Mouse (Mus musculus): ENCODE measurements around the gene Tmbim6. TPM values are rescaled to one million over a fixed set of nuclear protein-coding genes. Genes with fewer than 3 reads are reported as not detected.

Gene Tmbim6
- total and polyA plus RNA-seq, 3 experiments, result 207 to 334 (median 253) TPM

DNA sequence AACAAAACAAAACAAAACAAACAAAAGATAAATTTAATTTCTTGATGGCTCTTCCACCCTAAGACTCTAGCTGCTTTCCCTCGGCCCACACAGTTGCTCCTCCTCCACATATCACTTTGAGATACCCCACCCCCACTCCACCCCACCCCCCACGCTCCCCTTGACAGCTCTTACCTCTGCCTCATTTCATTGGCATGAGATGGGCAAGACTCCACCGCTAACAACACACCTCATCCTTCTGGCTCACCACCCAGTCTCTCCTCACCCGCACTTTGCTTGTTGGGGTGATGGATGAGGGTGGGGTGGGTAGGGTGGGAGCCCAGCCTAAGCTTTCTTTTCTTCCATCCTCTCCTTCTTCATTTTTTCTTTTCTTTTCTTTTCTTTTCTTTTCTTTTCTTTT lies 24.3 kb downstream of the Tmbim6 start:
- no peaks in the 10 kb centered on the region for H3K79me2 ChIP-seq (replicated peaks; ENCODE audit: control insufficient read depth, insufficient read depth, low read length)
- no peaks in the 10 kb centered on the region for H3K36me3 ChIP-seq (ENCODE audit: control insufficient read depth, insufficient read depth, low read length)
- no peak overlapping the region for H3K9ac ChIP-seq (ENCODE audit: low read depth, low read length)
- H3K4me1 ChIP-seq (ENCODE audit: control insufficient read depth, insufficient read depth, low read length), result peaks cover 10% of the 10 kb centered on the region
- no peak for DNase-seq
- TF ChIP-seq EP300 (IDR thresholded peaks at IDR 0.05; ENCODE audit: insufficient read depth, low read depth, low read length) (no peak), CTCF (IDR thresholded peaks at IDR 0.05) (no peak), POLR2A (IDR thresholded peaks at IDR 0.05; ENCODE audit: insufficient read depth, low read depth, low read length) (no peak)
- H3K27ac ChIP-seq, result peak overlapping the region; percentile 28; the same call in 1 of the 2 replicates
- intact Hi-C loops (cut with DNase I), result loop anchor here (1.0 kb wide), 1 partner anchor 54 kb away; no protein-coding TSS in a partner anchor
- H3K4me3 ChIP-seq, result no peak overlapping the region
- no peaks in the 10 kb centered on the region for H3K27me3 ChIP-seq (ENCODE audit: control insufficient read depth, insufficient read depth, low read length)
- WGBS, result 20% methylated on average over 4 of the region's 4 CpGs

- H3K36me3 ChIP-seq (ENCODE audit: control insufficient read depth, insufficient read depth, low read length), result no peaks in the 10 kb centered on the region
Observed at GRCm38 (mm10) chr15:99417692-99418271, 25.1 kb downstream of the Tmbim6 start.

DNA sequence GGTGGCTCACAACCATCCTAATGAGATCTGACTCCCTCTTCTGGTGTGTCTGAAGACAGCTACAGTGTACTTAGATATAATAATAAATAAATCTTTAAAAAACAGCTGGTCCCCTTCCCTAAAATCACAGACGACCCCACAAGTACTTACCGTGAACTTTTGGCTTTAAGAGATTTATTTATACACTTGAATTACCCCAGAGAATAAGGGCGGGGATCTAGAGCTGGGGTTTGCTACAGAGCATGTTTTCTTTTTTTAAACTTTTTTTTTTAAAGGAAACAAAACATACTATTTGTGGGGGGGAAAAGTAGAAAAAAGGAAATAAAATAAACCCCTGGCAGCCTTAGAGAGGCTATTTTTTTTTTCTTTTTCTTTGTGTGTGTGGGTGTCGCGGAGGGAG lies 27.4 kb downstream of the Tmbim6 start:
- H3K79me2 ChIP-seq (replicated peaks; ENCODE audit: control insufficient read depth, insufficient read depth, low read length), result no peaks in the 10 kb centered on the region
- H3K4me1 ChIP-seq (ENCODE audit: control insufficient read depth, insufficient read depth, low read length), result peaks cover 10% of the 10 kb centered on the region
- peak overlapping the region; percentile 94 for H3K27ac ChIP-seq
- no peak for DNase-seq
- intact Hi-C loops (cut with DNase I), result loop anchor here (2.0 kb wide), 1 partner anchor 37 kb away; the partner anchor contains the start of gene Nckap5l
- 30% methylated on average over 5 of the region's 5 CpGs for WGBS
- H3K27me3 ChIP-seq (ENCODE audit: control insufficient read depth, insufficient read depth, low read length), result no peaks in the 10 kb centered on the region
- no peak overlapping the region for H3K9ac ChIP-seq (ENCODE audit: low read depth, low read length)
- TF ChIP-seq POLR2A (IDR thresholded peaks at IDR 0.05; ENCODE audit: insufficient read depth, low read depth, low read length) (no peak), CTCF (IDR thresholded peaks at IDR 0.05) (peak; percentile 24)
- H3K4me3 ChIP-seq, result no peak overlapping the region
- no peaks in the 10 kb centered on the region for H3K36me3 ChIP-seq (ENCODE audit: control insufficient read depth, insufficient read depth, low read length)

More at GRCm38 (mm10) chr15:99417692-99418271, 25.1 kb downstream of the Tmbim6 start:
- 38% methylated on average over 17 of the region's 17 CpGs for WGBS
- DNase-seq, result no peak
- Histone ChIP-seq H3K27me3 (ENCODE audit: control insufficient read depth, insufficient read depth, low read length) (no peaks in the 10 kb centered on the region), H3K79me2 (replicated peaks; ENCODE audit: control insufficient read depth, insufficient read depth, low read length) (no peaks in the 10 kb centered on the region), H3K4me1 (ENCODE audit: control insufficient read depth, insufficient read depth, low read length) (peaks cover 10% of the 10 kb centered on the region), H3K4me3 (no peak overlapping the region), H3K9ac (ENCODE audit: low read depth, low read length) (no peak overlapping the region), H3K27ac (no peak overlapping the region)
- no peak for TF ChIP-seq POLR2A (IDR thresholded peaks at IDR 0.05; ENCODE audit: insufficient read depth, low read depth, low read length)
- intact Hi-C loops (cut with DNase I), result no loop called here

DNA sequence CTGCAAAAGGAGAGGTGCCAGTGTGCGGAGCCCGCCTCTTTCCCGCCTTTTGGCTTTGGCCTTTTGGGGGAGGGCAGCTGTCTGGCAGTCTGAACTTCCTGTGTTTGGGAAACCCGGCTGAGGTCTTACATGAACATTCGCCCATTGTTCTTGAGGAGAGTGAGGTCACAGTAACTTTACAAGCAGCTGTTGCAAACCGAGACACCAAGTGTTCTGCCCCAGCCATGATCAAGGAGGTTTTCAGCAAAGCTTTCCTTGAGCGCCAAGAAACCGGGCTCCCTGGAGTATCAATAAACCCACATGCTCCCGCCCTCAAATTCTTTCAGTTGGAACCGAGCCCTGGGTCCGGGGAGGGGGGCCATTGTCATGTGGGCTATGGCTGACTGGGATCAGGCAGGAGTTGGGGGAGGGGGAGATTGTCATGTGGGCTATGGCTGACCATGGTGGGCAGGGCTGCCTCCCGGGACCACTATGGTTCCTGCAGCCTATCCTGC lies 27.9 kb downstream of the Tmbim6 start:
- TF ChIP-seq EP300 (IDR thresholded peaks at IDR 0.05; ENCODE audit: insufficient read depth, low read depth, low read length) (peak; percentile 73; the same call in 1 of the 2 replicates), POLR2A (IDR thresholded peaks at IDR 0.05; ENCODE audit: insufficient read depth, low read depth, low read length) (peak; percentile 49; the same call in 1 of the 2 replicates), CTCF (IDR thresholded peaks at IDR 0.05) (no peak)
- no peaks in the 10 kb centered on the region for H3K27me3 ChIP-seq (ENCODE audit: control insufficient read depth, insufficient read depth, low read length)
- peak overlapping the region; percentile 94 for H3K27ac ChIP-seq
- no peaks in the 10 kb centered on the region for H3K79me2 ChIP-seq (replicated peaks; ENCODE audit: control insufficient read depth, insufficient read depth, low read length)
- DNase-seq, result peak; percentile 84 to 86
- 0 out of 2 replicates have a peak overlapping the region, but pooled peaks have one; percentile 5 for H3K9ac ChIP-seq (ENCODE audit: low read depth, low read length)
- H3K36me3 ChIP-seq (ENCODE audit: control insufficient read depth, insufficient read depth, low read length), result no peaks in the 10 kb centered on the region
- H3K4me3 ChIP-seq, result peak overlapping the region; percentile 6; the same call in 1 of the 2 replicates
- H3K4me1 ChIP-seq (ENCODE audit: control insufficient read depth, insufficient read depth, low read length), result peaks cover 10% of the 10 kb centered on the region
- intact Hi-C loops (cut with DNase I), result loop anchor here (2.0 kb wide), 1 partner anchor 36 kb away; the partner anchor contains the start of gene Nckap5l
- 16% methylated on average over 12 of the region's 12 CpGs for WGBS

DNA sequence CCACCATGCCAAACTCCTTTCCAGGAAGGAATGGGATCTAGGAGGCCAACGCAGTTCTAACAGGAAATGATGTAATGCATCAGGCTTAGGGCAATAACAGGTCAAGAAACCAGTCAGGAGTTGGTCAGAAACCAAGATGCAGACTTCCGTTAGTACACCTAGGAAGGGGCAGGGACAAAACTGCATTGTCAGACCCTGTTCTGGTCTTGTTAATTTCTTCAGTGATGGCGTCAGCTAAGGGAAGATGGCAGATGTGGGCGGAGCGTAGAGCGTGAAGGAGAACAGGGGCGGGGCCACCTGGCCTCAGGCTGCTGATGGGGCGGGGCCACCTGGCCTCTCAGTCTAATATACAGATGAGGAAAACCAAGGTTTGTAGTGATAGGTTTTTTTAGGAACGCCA lies 28.5 kb downstream of the Tmbim6 start:
- no peak for TF ChIP-seq CTCF (IDR thresholded peaks at IDR 0.05)
- TF ChIP-seq EP300 (IDR thresholded peaks at IDR 0.05; ENCODE audit: insufficient read depth, low read depth, low read length), result no peak
- TF ChIP-seq POLR2A (IDR thresholded peaks at IDR 0.05; ENCODE audit: insufficient read depth, low read depth, low read length), result no peak
- Histone ChIP-seq H3K36me3 (ENCODE audit: control insufficient read depth, insufficient read depth, low read length) (no peaks in the 10 kb centered on the region), H3K79me2 (replicated peaks; ENCODE audit: control insufficient read depth, insufficient read depth, low read length) (no peaks in the 10 kb centered on the region), H3K27me3 (ENCODE audit: control insufficient read depth, insufficient read depth, low read length) (no peaks in the 10 kb centered on the region), H3K27ac (peak overlapping the region; percentile 94), H3K9ac (ENCODE audit: low read depth, low read length) (no peak overlapping the region), H3K4me1 (ENCODE audit: control insufficient read depth, insufficient read depth, low read length) (peaks cover 10% of the 10 kb centered on the region), H3K4me3 (no peak overlapping the region; the same call in 1 of the 2 replicates)
- intact Hi-C loops (cut with DNase I), result loop anchor here (2.0 kb wide), 1 partner anchor 36 kb away; the partner anchor contains the start of gene Nckap5l
- WGBS, result 42% methylated on average over 9 of the region's 9 CpGs
- DNase-seq, result peak in 1 of 2 experiments; percentile 48

DNA sequence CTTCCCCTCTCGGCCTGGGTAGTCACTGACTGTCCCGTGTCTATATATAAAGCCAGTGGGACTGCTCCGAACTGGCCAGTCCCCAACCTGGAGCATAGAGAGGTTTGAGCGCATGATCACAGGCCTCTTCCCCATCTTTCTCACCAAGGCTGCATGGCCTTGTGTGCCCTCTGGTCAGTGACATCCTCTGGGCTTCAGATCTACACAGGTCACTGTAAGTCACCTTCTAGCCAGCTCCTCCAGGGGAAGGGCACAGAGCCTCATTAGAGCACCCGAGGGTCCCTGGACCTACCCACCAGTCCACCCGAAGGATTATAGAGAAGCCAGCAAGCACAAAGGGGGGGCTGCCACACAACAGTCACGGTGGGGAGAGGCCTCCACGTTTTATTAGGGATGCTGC lies 29.0 kb downstream of the Tmbim6 start:
- TF ChIP-seq CTCF (IDR thresholded peaks at IDR 0.05), result no peak
- TF ChIP-seq POLR2A (IDR thresholded peaks at IDR 0.05; ENCODE audit: insufficient read depth, low read depth, low read length), result no peak
- TF ChIP-seq EP300 (IDR thresholded peaks at IDR 0.05; ENCODE audit: insufficient read depth, low read depth, low read length), result no peak
- H3K36me3 ChIP-seq (ENCODE audit: control insufficient read depth, insufficient read depth, low read length), result no peaks in the 10 kb centered on the region
- H3K27me3 ChIP-seq (ENCODE audit: control insufficient read depth, insufficient read depth, low read length), result no peaks in the 10 kb centered on the region
- peak overlapping the region; percentile 94 for H3K27ac ChIP-seq
- intact Hi-C loops (cut with DNase I), result loop anchor here (2.0 kb wide), 1 partner anchor 35 kb away; the partner anchor contains the start of gene Nckap5l
- peaks cover 8% of the 10 kb centered on the region for H3K4me1 ChIP-seq (ENCODE audit: control insufficient read depth, insufficient read depth, low read length)
- no peak overlapping the region for H3K4me3 ChIP-seq
- DNase-seq, result no peak
- WGBS, result 62% methylated on average over 8 of the region's 8 CpGs
- H3K79me2 ChIP-seq (replicated peaks; ENCODE audit: control insufficient read depth, insufficient read depth, low read length), result no peaks in the 10 kb centered on the region
- no peak overlapping the region for H3K9ac ChIP-seq (ENCODE audit: low read depth, low read length)
